Mouse (Mus musculus) testis, adult 2 months (tissue): Measurements from ENCODE around the gene 4922502D21Rik.

ENCODE experiments used
- CTCF ChIP-seq: fragments of 200-500 bp; IDR thresholded peaks from 2 replicates; pipeline ENCODE4 v1.5.1; 2012; ENCODE audit warnings: low read depth, mild to moderate bottlenecking, inconsistent platforms, low read length, moderate library complexity; ENCODE audit not compliant: control insufficient read depth, insufficient read depth, insufficient replicate concordance
- POLR2A ChIP-seq: fragments of 200-500 bp; IDR thresholded peaks from 2 replicates; pipeline ENCODE4 v1.6.1; 2012; ENCODE audit warnings: low read depth, mild to moderate bottlenecking, inconsistent platforms, low read length, moderate library complexity; ENCODE audit not compliant: control insufficient read depth

GRCm38 (mm10) chr6:129363942-129364341 is 32.3 kb upstream of the 4922502D21Rik start:
- TF ChIP-seq CTCF (no peak), POLR2A (no peak)
